Mouse (Mus musculus) liver, embryonic 16.5 days (tissue): ENCODE measurements around the gene 4933428G20Rik. TPM values are rescaled to one million over a fixed set of nuclear protein-coding genes. Genes with fewer than 3 reads are reported as not detected.

ENCODE experiments used
- polyA plus RNA-seq: library from polyadenylated mRNA; unstranded; fragments of >200 nt; fragmentation: Nextera tagmentation; extraction: Ambion mirVana; gene quantifications from 2 replicates; pipeline ENCODE4 v1.2.1, GENCODE M21; 2015

4933428G20Rik gene
- polyA plus RNA-seq, 1 experiment from 2014 or later, result 0.59 TPM

Other genes with a start within 250 kb of the 4933428G20Rik start
- gene Npepps, start 219.7 kb downstream of the 4933428G20Rik start, polyA plus RNA-seq, result 20.7 and 23.4 TPM in 2 replicates
- 21.2 and 25.6 TPM in 2 replicates for gene Mrpl45, start 184.6 kb downstream of the 4933428G20Rik start, polyA plus RNA-seq
- gene Gpr179, start 148.3 kb downstream of the 4933428G20Rik start, polyA plus RNA-seq, result not detected in 2 replicates
- 1.0 and 1.1 TPM in 2 replicates for gene Socs7, start 137.8 kb downstream of the 4933428G20Rik start, polyA plus RNA-seq
- 4.8 and 5.4 TPM in 2 replicates for gene Arhgap23, start 84.8 kb downstream of the 4933428G20Rik start, polyA plus RNA-seq
- gene Srcin1, start 75.8 kb upstream of the 4933428G20Rik start, polyA plus RNA-seq, result not detected in 2 replicates
- gene Epop, start 129.4 kb upstream of the 4933428G20Rik start, polyA plus RNA-seq, result 0.11 and 0.24 TPM in 2 replicates
- 0.16 and 0.21 TPM in 2 replicates for gene Mllt6, start 163.1 kb upstream of the 4933428G20Rik start, polyA plus RNA-seq
- gene Cisd3, start 185.5 kb upstream of the 4933428G20Rik start, polyA plus RNA-seq, result 16.5 and 19.8 TPM in 2 replicates
- 1.6 and 2.1 TPM in 2 replicates for gene Pcgf2, start 200.2 kb upstream of the 4933428G20Rik start, polyA plus RNA-seq
- 200 and 219 TPM in 2 replicates for gene Psmb3, start 203.1 kb upstream of the 4933428G20Rik start, polyA plus RNA-seq
- 0.35 and 0.65 TPM in 2 replicates for gene Pip4k2b, start 244.4 kb upstream of the 4933428G20Rik start, polyA plus RNA-seq